Mouse (Mus musculus) stomach, postnatal 0 days (tissue): ENCODE data around the gene Pan3.

Source experiments
- CTCF ChIP-seq: IDR thresholded peaks from 2 replicates; pipeline ENCODE4 v1.5.1; 2016; ENCODE audit warnings: antibody characterized with exemption, low read depth, mild to moderate bottlenecking, moderate library complexity
- EP300 ChIP-seq: optimal IDR thresholded peaks from 2 replicates; pipeline ENCODE3; 2016; ENCODE audit warnings: antibody characterized with exemption

DNA sequence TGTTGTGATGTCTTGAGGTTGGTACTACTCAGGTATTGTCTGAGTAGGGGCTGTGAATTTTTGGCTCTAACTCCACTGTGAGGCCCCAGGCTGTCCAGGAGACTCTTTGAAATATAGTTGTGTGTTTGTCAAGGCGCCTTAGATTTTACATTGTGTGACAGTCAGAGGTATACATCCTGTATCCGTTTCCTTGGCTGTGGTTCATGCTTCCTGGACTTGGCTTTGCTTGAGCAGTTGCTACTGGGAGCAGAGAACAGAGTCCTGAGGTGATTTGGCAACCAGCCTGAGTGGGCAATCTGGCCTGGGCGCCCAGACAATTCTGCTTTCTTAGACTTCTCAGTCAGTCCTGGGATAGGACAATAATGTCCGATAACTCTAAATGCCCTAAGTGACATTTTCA is 5.3 kb downstream of the Pan3 start:
- TF ChIP-seq CTCF (no peak), EP300 (no peak)
